Mouse (Mus musculus): ENCODE data around the gene Cyp2e1.
"Not testable (repeated sequence)": the region's sequence is repeated elsewhere in the genome, so short reads cannot be mapped to it uniquely, and the experiment has no call there.

Gene Cyp2e1

DNA sequence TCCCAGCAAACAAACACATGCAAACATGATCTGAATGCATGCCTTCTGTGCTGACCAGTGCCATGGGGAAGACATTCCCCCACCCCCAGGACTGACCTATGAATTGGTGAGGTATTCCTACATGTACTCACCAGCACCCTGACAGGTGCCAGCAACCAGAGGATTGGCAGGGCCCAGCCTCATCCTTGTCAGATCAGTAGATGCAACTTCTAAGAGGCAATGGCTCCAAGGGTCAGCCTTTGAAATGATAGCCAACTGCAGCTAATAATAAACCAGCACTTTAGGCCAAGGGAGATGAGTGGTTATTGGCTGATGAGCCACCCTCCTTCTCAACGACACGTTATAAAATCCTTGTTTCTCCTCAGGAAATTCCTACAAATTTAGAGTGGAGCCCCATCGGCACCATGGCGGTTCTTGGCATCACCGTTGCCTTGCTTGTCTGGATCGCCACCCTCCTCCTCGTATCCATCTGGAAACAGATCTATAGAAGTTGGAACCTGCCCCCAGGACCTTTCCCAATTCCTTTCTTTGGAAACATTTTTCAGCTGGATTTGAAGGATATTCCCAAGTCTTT lies at the start of gene Cyp2e1:
Gene Cyp2e1 (plus strand): TSS at position 293 of the 574 bp plus-strand sequence.
- DNase-seq (ENCODE audit: low spot score), result no peak

- no peak for DNase-seq (ENCODE audit: low spot score)
Measured at GRCm38 (mm10) chr7:140717155-140718055, 46.1 kb upstream of the Cyp2e1 start.

GRCm38 (mm10) chr7:140721095-140721494 lies 42.4 kb upstream of the Cyp2e1 start:
- no peak for DNase-seq (ENCODE audit: low spot score)

DNA sequence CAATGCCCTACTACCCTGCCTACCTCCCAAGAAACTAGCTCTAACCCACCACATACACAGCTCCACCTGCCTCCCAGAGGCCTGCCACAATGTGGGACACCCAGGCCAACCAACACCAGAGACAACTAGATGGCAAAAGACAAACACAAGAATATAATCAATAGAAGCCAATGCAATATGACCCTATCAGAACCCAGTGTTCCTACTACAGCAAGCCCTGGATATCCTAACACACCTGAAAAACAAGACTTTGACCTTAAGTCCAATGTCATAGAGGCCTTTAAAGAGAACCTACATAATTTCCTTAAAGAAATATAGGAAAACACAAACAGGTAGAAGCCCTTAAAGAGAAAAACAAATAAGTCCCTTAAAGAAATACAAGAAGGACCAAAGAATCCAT lies 38.0 kb upstream of the Cyp2e1 start:
- no peak for DNase-seq (ENCODE audit: low spot score)

- no peak for DNase-seq (ENCODE audit: low spot score)
Measured at GRCm38 (mm10) chr7:140733162-140733561, 30.4 kb upstream of the Cyp2e1 start.

DNA sequence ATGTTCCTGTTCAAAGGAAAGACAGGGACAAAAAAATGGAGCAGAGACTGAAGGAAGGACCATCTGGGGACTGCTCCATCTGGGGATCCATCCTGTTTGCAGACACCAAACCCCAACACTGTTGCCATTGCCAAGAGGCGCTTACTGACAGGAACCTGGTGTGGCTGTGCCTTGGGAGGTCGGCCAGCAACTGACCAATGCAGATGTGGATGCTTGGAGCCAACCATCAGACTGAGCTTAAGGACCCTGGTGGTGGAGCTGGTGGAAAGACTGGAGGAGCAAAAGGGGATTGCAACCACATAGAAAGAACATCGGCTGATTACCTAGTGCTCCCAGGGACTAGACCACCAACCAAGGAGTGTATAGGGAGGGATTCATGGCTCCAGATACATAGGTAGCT lies 16.1 kb upstream of the Cyp2e1 start:
- DNase-seq (ENCODE audit: low spot score), result no peak

DNA sequence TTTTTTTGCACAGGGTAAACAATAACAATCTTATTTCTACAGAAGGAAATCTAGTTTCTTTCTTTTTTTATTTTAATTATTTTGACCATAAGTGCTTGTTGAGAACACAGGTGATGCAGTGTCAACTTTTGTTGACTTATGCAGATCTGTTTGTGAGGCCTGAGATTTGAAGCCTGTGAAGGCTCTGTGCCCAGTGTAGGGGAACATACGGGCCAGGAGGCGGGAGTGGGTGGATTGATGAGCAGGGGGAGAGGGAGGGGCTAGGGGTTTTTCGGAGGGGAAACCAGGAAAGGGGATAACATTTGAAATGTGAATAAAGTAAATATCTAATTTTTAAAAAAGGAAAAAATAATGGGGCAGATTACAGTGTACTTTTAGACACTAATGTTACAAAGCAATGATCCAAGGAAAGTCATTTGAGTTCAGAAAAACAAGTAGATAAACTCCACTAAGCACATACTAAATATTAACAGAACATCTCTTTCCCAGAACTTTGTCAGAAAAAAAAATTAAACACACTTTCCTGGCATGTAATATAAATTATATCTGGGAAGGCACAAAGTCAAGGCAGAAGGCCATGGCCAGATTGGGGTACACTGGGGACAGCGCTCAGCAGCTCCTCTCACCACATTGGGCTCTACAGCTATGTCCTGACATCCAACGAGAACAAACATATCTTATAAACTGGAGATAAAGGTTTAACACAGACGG lies 15.3 kb upstream of the Cyp2e1 start:
- no peak for DNase-seq (ENCODE audit: low spot score)

- DNase-seq (ENCODE audit: low spot score), result no peak
Measured at GRCm38 (mm10) chr7:140748827-140749160, 14.7 kb upstream of the Cyp2e1 start.

GRCm38 (mm10) chr7:140754556-140754955 lies 9.0 kb upstream of the Cyp2e1 start:
- no peak for DNase-seq (ENCODE audit: low spot score)

- DNase-seq (ENCODE audit: low spot score), result no peak
Measured at GRCm38 (mm10) chr7:140756151-140756854, 7.2 kb upstream of the Cyp2e1 start.

DNA sequence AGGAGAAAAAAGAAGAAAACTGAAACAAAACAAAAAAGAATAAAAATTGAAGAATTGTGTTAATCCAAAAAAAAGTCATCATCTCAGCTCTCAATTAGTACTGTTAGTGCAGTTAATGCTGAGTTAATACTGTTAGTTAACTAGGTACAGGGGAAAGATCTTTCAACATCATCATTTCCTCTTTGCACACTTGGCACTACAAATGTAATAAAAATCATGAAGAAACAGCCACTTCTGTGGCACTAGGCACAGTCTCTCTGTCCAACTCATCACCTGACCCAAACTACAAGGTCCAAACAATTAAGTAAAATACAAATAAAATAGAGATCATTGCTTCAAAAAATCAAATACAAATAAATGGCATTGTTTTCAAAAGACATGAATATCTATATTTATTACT lies 2.9 kb upstream of the Cyp2e1 start:
- no peak for DNase-seq (ENCODE audit: low spot score)

DNA sequence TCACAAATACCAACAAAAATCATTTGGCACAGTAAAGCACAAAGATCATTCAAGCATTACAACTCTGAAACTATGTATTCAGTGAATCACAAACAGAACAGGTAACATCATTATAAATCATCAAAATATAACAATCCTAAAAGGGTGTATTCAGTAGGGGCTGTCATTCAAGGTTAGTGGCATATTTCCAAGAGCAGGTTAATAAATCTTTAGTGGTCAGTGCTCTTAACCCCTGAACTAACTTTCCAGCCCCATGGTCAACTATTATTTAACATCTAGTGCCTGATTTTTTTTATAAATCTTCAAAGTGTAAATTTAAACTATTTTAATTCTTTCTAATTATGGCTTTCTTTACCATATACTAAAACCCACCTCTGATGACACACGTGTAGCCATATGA lies 1.9 kb downstream of the Cyp2e1 start:
- not testable (repeated sequence) for DNase-seq (ENCODE audit: low spot score)

DNA sequence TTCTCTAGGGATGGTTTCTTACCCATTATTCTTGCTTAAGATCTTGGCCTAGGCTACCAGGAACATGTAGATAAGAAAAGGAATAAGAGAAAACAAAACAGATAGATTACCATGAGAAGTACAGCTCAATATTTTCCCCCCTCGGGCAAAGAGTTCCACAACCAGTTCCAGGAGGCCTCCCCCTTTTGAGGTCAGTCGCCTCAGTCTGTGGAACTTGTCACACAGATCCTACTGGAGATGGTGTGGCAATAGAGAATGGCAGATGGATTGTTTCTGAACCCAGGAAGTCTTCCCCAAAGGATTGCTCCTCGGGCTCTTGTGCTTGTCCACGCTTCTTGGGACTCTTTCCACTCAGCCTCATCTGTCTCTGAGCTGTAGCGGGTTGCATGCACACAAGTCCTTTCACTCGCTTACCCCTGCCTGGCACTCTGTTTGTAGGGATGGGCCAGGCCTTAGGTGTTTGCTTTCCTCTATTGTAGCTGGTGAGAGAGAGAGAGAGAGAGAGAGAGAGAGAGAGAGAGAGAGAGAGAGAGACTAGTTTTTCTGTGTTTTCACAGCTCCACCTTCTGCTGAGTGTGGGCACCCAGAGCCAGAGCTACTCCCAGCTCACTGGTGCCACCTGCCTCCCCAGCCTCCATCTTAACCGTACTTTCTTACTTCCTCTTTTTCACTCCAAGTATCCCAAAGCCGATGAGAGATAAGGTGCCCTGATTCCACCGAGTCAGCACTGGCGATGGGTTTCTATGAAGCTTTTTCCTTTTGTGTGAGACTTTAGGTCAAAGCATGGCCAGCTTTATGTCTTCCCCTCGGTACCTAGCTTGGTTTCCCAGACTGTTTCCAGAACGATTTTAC lies 2.6 kb downstream of the Cyp2e1 start:
- DNase-seq (ENCODE audit: low spot score), result no peak

DNA sequence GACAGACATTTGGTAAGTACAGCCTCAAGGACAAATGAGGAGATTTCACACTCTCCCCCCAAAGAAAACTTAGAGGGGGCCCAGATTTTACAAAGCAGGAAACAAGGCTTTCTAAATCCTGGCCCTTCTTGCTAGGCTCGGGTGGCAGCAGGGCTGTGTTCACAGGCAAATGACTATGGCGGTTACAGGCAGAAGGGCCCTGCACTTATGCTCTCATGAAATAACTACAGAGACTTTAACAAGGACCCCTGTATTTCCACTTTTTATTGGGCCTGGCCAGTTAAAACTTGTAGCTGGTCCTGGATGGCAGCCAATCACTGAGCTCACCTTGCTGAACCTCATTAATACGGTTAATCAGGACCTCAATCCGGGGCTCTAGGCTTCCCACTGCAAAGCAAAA lies 17.0 kb downstream of the Cyp2e1 start:
- no peak for DNase-seq (ENCODE audit: low spot score)

GRCm38 (mm10) chr7:140787406-140788052 lies 24.0 kb downstream of the Cyp2e1 start, which contains the start of gene Syce1:
Syce1 (minus strand) TSS chr7:140787852.
- no peak for DNase-seq (ENCODE audit: low spot score)

- DNase-seq (ENCODE audit: low spot score), result no peak
Measured at GRCm38 (mm10) chr7:140788053-140788435, 24.5 kb downstream of the Cyp2e1 start.

- no peak for DNase-seq (ENCODE audit: low spot score)
Measured at GRCm38 (mm10) chr7:140793541-140793940, 30.0 kb downstream of the Cyp2e1 start.

DNA sequence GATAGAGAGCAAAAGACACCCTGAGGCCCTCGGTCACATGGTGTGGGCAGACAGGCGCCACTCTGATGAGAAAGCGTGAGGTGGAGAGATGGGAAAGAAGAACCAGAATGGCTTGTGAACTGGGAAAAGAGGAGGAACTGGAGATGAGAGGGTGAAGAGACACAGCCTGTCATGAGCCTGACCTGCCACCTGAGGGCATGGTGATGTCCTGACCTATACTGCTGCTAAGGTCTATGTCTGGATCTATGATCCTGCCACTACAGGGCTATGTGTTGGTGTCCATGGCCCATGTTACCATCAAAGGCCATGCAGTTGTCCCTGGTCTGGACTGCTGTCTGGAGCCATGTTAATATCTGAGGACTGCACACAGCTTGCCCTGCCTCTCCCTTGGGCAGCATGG lies 34.1 kb downstream of the Cyp2e1 start:
- DNase-seq (ENCODE audit: low spot score), result no peak

DNA sequence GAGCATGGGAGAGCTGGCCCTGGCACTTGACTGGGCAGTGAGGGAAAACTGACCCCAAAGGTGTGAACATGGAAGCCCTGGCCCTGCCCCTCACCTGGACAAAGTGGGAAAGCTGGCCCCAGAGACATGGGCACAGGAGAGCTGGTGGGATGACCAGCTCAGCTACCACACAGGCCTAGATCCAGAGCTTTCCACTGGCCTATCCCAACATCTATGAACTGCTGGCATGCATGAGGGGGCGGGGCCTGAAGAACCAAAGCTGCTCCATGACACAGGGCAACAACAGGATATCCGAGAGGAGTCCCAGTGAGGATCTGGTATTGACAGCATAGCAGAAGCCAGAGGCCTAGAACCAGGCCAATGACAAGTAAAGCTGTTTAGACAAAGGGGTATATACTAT lies 34.7 kb downstream of the Cyp2e1 start:
- no peak for DNase-seq (ENCODE audit: low spot score)

- DNase-seq (ENCODE audit: low spot score), result no peak
Measured at GRCm38 (mm10) chr7:140802629-140803028, 39.1 kb downstream of the Cyp2e1 start.

GRCm38 (mm10) chr7:140805704-140806103 lies 42.2 kb downstream of the Cyp2e1 start:
- DNase-seq (ENCODE audit: low spot score), result peak; percentile 37
